Mouse (Mus musculus) lung, embryonic 15.5 days (tissue): ENCODE measurements around the gene Otop3. TPM values are rescaled to one million over a fixed set of nuclear protein-coding genes. Genes with fewer than 3 reads are reported as not detected.

Experiments
- ATAC-seq: fragments of 200-750 bp; cut with Nextera tagmentation; 2 replicates; pipeline ENCODE4 v1.8.0; 2017; ENCODE audit warnings: moderate number of reproducible peaks, borderline replicate concordance; ENCODE audit not compliant: low FRiP score, low TSS enrichment; ENCODE audit errors: extremely low read depth
- H3K27ac ChIP-seq: fragments of 300-500 bp; sonication (generic); 2 replicates; pipeline ENCODE4 v1.5.1; 2015; ENCODE audit warnings: moderate library complexity, mild to moderate bottlenecking, inconsistent platforms
- H3K27me3 ChIP-seq: fragments of 300-500 bp; sonication (generic); 2 replicates; pipeline ENCODE4 v1.6.1; 2015; ENCODE audit warnings: inconsistent platforms
- H3K36me3 ChIP-seq: fragments of 300-500 bp; sonication (generic); 2 replicates; pipeline ENCODE4 v1.6.1; 2015; ENCODE audit warnings: inconsistent platforms
- H3K4me1 ChIP-seq: fragments of 300-500 bp; sonication (generic); 2 replicates; pipeline ENCODE4 v1.6.1; 2015; ENCODE audit warnings: inconsistent platforms
- H3K4me2 ChIP-seq: fragments of 300-500 bp; sonication (generic); 2 replicates; pipeline ENCODE4 v1.6.1; 2015; ENCODE audit warnings: inconsistent platforms, mild to moderate bottlenecking, moderate library complexity
- H3K4me3 ChIP-seq: fragments of 300-500 bp; sonication (generic); 2 replicates; pipeline ENCODE4 v1.5.1; 2015; ENCODE audit warnings: mild to moderate bottlenecking, inconsistent platforms
- H3K9ac ChIP-seq: fragments of 300-500 bp; sonication (generic); 2 replicates; pipeline ENCODE4 v1.6.1; 2015; ENCODE audit warnings: inconsistent platforms
- H3K9me3 ChIP-seq: fragments of 300-500 bp; sonication (generic); 2 replicates; pipeline ENCODE4 v1.6.1; 2016; ENCODE audit warnings: inconsistent platforms
- WGBS: fragments of 180-500 bp; shearing (Covaris S2); methylation state at CpG from one replicate; pipeline ENCODE4 v1.1.7; 2015; 5-methylcytosine and 5-hydroxymethylcytosine counted together
- polyA plus RNA-seq: library from polyadenylated mRNA; unstranded; fragments of >200 nt; fragmentation: Nextera tagmentation; extraction: Ambion mirVana; gene quantifications from 2 replicates; pipeline ENCODE4 v1.2.1, GENCODE M21; 2015

Otop3 gene
- polyA plus RNA-seq: not detected in 2 replicates

DNA sequence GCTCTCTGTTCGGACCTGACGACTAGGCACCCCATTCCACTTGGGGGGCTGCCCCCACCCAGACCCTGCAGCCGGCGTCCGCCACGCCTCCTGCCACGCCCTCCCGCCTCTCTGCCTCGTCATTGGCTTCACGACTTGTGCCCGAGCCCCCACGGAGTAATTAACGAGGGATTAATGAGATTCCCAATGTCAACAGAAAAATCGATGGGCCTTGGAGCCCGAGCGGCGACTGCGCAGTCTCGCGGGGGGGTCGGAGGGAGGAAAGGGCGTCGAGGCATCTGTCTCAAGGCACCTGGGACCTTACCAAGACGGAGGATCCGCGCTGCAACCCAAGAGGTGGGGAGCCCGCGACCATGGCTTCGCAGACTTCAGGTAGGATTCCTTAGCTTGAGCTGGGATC, at the start of gene Otop3:
Gene Otop3, plus strand, starts transcription at position 201 of the 400 bp plus-strand sequence.
- 1% methylated on average over 27 of the region's 29 CpGs for WGBS
- peaks cover 64% of the 10 kb centered on the region for H3K27me3 ChIP-seq
- no peak within 1 kb of the TSS for H3K27ac ChIP-seq
- no peaks in the 10 kb centered on the region for H3K9me3 ChIP-seq
- ATAC-seq: no peak
- no peaks in the 10 kb centered on the region for H3K36me3 ChIP-seq
- no peaks in the 10 kb centered on the region for H3K4me1 ChIP-seq
- peak within 1 kb of the TSS; percentile 9; the same call in 1 of the 2 replicates for H3K4me2 ChIP-seq
- no peak within 1 kb of the TSS for H3K4me3 ChIP-seq
- no peak within 1 kb of the TSS for H3K9ac ChIP-seq

DNA sequence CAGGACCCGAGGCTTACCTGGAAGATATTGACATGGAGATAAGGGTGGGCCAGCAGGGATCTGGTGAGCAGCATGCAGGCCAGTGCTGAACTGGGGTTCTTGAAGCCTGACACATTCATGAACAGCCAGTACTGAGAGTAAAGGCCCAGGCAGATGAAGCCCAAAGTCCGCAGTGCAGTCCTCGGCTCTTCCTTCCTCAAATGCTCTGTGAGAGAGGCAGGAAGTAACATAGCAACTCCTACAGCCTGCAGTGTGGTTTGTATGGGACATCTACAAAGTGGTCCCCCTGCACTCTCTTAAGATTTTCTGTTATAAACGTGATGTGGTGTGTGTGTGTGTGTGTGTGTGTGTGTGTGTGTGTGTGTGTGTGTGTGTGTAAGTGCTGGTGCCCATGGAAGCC, 49.2 kb upstream of the Otop3 start:
- ATAC-seq: no peak
- Histone ChIP-seq H3K4me1 (peaks cover 7% of the 10 kb centered on the region; the same call in 1 of the 2 replicates), H3K27ac (no peak overlapping the region), H3K4me3 (no peak overlapping the region), H3K9me3 (no peaks in the 10 kb centered on the region), H3K4me2 (no peak overlapping the region), H3K9ac (no peak overlapping the region), H3K27me3 (no peaks in the 10 kb centered on the region), H3K36me3 (no peaks in the 10 kb centered on the region)
- 53% methylated on average over 4 of the region's 4 CpGs for WGBS

DNA sequence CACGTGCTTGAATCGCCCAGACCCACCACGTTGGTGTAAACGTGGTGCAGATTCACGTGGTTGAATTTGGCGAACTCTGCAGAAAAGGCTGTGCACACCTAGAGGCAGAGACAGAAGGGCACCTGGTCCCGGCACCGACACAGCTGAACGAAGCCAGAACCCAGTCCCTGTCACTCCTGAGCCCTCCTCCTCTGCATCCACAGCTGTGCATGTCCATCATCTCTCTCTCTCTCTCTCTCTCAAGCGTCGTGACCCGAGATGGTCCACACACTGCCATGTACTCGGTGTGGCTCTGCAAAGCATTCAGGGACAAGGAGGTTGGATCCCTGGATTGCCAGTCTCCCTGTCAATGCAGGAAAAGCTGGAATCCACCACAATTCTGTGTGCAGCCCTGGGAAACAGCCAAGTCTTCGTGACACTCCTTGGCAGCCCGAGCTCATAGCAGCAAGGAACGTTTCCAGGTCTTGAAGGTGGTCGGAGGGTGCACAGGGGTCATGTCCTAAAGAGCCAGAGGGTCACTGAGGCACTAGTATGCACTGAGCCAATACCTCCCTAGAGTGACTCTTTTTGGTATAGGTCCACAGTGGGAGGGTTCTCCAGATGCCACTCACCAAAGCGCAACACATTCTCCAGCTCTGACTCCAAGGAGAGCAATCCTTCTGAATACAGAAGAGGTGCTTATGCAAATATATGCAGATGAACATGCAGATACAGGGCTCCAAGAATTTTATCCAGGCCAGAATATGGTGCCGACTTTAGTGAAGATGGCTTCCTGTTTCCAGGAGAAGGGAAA, 48.1 kb upstream of the Otop3 start:
- ATAC-seq: no peak
- Histone ChIP-seq H3K36me3 (no peaks in the 10 kb centered on the region), H3K9me3 (no peaks in the 10 kb centered on the region), H3K27ac (no peak overlapping the region), H3K4me1 (peaks cover 15% of the 10 kb centered on the region), H3K9ac (no peak overlapping the region), H3K4me2 (no peak overlapping the region), H3K4me3 (no peak overlapping the region), H3K27me3 (no peaks in the 10 kb centered on the region)
- WGBS: 63% methylated on average over 19 of the region's 19 CpGs

DNA sequence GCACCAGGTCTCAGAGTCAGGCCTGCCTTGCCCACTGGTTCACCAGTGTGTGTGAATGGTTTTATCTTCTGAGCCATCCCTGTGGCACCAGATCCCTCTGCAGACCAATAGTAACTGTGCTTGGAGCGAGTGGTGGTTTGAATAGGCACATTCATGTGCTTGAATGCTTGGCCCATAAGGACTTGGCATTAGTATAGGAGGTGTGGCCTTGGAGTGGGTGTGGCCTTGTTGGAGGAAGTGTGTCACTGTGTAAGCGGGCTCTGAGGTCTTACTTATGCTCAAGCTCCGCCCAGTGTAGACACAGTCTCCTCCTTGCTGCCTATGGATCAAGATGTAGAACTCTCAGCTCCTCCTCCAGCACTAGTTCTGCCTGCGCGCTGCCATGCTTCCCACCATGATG, 47.1 kb upstream of the Otop3 start:
- Histone ChIP-seq H3K9me3 (no peaks in the 10 kb centered on the region), H3K4me3 (no peak overlapping the region), H3K27ac (no peak overlapping the region), H3K27me3 (no peaks in the 10 kb centered on the region), H3K36me3 (no peaks in the 10 kb centered on the region), H3K9ac (no peak overlapping the region), H3K4me2 (no peak overlapping the region), H3K4me1 (peaks cover 23% of the 10 kb centered on the region)
- ATAC-seq: no peak
- WGBS: 81% methylated on average over 5 of the region's 5 CpGs

DNA sequence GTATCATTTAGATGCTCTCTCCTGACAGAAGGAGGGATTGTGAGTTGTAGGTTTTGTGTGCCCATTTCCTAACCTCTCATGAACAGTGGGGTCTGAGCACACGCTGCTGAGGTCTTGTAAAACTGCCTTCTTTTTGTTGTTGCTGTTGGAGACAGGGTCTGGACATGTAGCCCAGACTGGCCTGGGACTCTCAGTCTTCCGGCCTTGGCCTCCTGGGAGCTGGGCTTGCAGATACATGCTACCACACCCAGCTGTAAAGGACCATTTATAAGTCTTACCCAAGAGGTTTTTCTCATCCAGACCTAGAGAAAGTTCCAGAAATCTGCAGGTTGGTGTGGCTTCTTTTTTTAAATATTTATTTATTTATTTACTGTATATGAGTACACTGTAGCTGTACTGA, 46.2 kb upstream of the Otop3 start:
- H3K27me3 ChIP-seq: no peaks in the 10 kb centered on the region
- H3K27ac ChIP-seq: no peak overlapping the region
- H3K4me2 ChIP-seq: no peak overlapping the region
- no peak overlapping the region for H3K4me3 ChIP-seq
- no peak for ATAC-seq
- WGBS: 90% methylated on average over 2 of the region's 2 CpGs
- no peaks in the 10 kb centered on the region for H3K9me3 ChIP-seq
- H3K9ac ChIP-seq: no peak overlapping the region
- H3K4me1 ChIP-seq: peaks cover 28% of the 10 kb centered on the region
- H3K36me3 ChIP-seq: no peaks in the 10 kb centered on the region

DNA sequence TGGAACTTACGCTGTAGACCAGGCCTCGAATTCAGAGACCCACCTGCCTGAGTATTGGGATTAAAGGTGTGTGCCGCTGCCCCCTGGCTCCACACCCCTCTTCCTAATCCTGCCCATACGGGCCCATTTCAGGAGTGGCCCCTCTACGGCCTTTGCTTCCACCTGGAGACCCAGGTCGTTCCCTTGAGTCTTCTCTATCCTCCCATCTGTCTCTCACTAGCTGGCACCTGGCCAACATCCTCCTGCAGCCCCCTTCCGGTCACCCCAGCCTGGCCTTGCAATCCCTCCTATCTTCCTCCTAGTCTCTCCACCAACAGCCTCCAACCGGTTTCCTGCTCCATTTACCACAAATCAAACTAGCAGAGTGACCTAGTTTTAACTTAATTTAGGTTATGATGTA, 44.6 kb upstream of the Otop3 start:
- no peak overlapping the region for H3K9ac ChIP-seq
- H3K4me3 ChIP-seq: no peak overlapping the region
- no peaks in the 10 kb centered on the region for H3K9me3 ChIP-seq
- peaks cover 28% of the 10 kb centered on the region for H3K4me1 ChIP-seq
- ATAC-seq: no peak
- 69% methylated on average over 8 of the region's 8 CpGs for WGBS
- no peaks in the 10 kb centered on the region for H3K36me3 ChIP-seq
- H3K27ac ChIP-seq: peak overlapping the region; percentile 70
- H3K4me2 ChIP-seq: no peak overlapping the region
- H3K27me3 ChIP-seq: no peaks in the 10 kb centered on the region

DNA sequence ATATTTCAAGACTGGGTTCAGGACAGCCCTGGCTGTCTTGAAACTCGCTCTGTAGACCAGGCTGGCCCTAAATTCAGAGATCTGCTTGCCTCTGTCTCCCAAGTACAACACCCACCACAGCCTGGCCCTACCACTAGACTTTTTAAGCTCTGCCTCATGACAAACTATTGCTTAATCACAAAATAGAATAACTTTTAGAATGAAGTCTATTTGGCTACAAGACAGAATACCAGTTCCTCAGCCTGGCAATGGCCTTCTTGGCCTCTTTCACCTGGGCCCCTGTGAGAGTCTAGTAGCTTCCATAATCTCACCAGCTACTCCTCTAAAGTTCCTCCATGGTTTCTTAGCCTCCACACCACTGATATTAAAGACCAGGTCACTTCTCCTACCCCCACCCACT, 44.2 kb upstream of the Otop3 start:
- Histone ChIP-seq H3K27me3 (no peaks in the 10 kb centered on the region), H3K9me3 (no peaks in the 10 kb centered on the region), H3K9ac (no peak overlapping the region), H3K27ac (peak overlapping the region; percentile 70), H3K36me3 (no peaks in the 10 kb centered on the region), H3K4me1 (peaks cover 28% of the 10 kb centered on the region), H3K4me3 (no peak overlapping the region), H3K4me2 (no peak overlapping the region)
- no peak for ATAC-seq
- WGBS: 91% methylated on average over 1 of the region's 1 CpGs

DNA sequence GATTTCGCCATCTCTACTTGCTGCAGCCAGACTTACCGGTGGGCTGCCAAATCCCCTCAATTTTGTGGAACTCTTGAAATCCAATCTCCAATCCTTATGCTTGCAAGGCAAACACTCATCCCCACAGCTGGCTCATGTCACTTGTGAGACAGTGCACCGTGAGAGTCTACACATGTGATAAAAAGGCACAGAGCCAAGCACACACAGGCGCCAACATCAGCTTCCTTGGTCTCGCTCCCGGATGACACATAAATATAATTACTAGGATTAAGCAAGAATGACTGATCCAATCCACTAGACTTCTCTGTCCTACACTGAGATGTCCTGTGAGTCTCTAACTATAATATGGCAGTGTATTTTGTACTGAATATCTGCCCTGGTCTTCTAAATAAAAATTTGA, 43.6 kb upstream of the Otop3 start:
- peak; percentile 85 for ATAC-seq
- WGBS: 39% methylated on average over 6 of the region's 6 CpGs
- peak overlapping the region; percentile 70 for H3K27ac ChIP-seq

DNA sequence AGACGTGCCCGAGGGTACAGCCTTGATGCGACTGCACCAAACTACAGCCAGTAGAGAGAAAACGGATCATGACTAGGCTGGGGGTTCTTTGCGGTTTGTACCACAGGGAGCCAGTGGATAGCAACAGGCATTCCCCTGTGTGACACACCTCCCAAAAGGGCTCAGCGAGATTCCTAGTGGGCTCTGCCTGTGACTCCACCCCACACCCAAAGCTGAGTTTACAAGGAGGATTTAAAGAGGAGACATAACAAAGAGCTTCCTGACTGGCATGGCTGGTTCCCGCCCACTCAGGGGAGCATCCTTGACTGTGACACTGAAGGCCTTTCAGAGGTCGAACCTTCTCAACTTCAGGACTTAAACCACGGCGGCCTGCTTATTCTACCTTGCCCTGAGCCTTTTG, 43.0 kb upstream of the Otop3 start:
- peaks cover 28% of the 10 kb centered on the region for H3K4me1 ChIP-seq
- H3K9me3 ChIP-seq: no peaks in the 10 kb centered on the region
- peak overlapping the region; percentile 38; the same call in 1 of the 2 replicates for H3K27ac ChIP-seq
- 64% methylated on average over 10 of the region's 10 CpGs for WGBS
- no peak overlapping the region for H3K9ac ChIP-seq
- peaks cover 4% of the 10 kb centered on the region; the same call in 1 of the 2 replicates for H3K27me3 ChIP-seq
- no peak for ATAC-seq
- H3K4me2 ChIP-seq: no peak overlapping the region
- H3K4me3 ChIP-seq: no peak overlapping the region
- H3K36me3 ChIP-seq: no peaks in the 10 kb centered on the region

More for the DNA sequence above, 43.6 kb upstream of the Otop3 start:
- Histone ChIP-seq H3K4me3 (no peak overlapping the region), H3K4me1 (peaks cover 28% of the 10 kb centered on the region), H3K27me3 (no peaks in the 10 kb centered on the region; the same call in 1 of the 2 replicates), H3K9me3 (no peaks in the 10 kb centered on the region), H3K36me3 (no peaks in the 10 kb centered on the region), H3K4me2 (no peak overlapping the region), H3K9ac (no peak overlapping the region)

DNA sequence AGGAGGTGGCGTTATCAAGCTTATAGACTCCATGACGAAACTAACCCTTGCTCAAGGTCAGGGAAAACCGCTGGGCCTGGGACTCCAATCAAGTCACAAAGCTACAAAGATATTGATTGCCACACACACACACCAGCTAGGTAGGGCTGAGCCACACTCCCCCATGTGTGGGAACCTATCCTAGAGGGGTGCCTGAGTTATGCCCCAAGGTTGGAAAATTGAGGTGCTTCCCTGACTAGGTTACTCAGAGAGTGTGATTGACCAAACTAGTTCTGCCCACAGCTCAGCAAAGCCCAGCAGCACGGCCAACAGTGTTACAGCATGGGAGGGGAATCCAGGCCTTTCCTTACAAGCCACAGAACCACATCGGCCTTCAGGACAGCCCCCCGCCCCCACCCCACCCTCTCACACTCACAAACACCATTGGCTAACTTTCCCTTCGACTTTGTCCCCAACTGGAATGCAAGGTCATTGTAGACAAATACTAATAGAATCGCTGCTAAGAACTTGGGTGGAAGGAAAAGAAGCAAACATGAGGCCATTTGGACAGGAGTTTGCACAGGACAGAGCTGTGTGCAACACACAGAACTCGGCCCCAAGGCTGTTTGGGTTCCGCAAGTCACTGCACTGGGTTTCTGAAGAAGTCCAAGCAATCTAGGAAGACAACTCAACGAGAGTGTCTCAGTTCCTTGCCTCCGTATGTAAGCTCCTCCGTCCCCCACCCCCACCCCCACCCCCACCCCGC, 41.7 kb upstream of the Otop3 start:
- Histone ChIP-seq H3K9ac (no peak overlapping the region), H3K4me1 (peaks cover 38% of the 10 kb centered on the region), H3K36me3 (no peaks in the 10 kb centered on the region), H3K27ac (0 out of 2 replicates have a peak overlapping the region, but pooled peaks have one; percentile 39), H3K4me3 (no peak overlapping the region), H3K9me3 (no peaks in the 10 kb centered on the region), H3K27me3 (peaks cover 17% of the 10 kb centered on the region), H3K4me2 (no peak overlapping the region)
- ATAC-seq: no peak
- 42% methylated on average over 14 of the region's 14 CpGs for WGBS

DNA sequence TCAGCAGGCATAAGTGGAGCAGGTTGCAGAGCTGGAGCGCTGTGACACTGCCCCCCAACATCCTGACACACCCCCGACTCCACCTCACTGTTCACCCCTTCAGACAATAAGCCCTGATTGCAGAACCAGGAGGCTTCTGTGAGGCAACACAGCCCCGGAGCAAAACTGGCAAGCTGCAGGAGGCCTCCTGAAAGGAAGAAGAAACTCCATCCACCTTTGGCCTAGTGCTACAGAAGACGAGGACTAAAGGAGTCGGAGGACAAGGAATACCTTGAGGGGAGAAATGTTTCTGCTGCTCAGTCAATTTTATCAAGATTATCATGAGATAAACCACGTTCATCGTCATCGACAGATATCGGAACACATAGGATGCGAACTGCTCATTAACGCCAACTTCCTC, 38.6 kb upstream of the Otop3 start:
- 86% methylated on average over 11 of the region's 11 CpGs for WGBS
- no peak for ATAC-seq
- H3K36me3 ChIP-seq: no peaks in the 10 kb centered on the region
- H3K9ac ChIP-seq: no peak overlapping the region
- H3K4me2 ChIP-seq: no peak overlapping the region
- H3K27ac ChIP-seq: no peak overlapping the region
- no peaks in the 10 kb centered on the region for H3K9me3 ChIP-seq
- no peak overlapping the region for H3K4me3 ChIP-seq
- H3K4me1 ChIP-seq: peaks cover 26% of the 10 kb centered on the region
- H3K27me3 ChIP-seq: peaks cover 35% of the 10 kb centered on the region
